ENCODE assay signal across 8 mouse cellular contexts in genomic region chr1:60096572-60097276, GRCm38 (mm10). TPM values are rescaled to one million over a fixed set of nuclear protein-coding genes. Genes with fewer than 3 reads are reported as not detected.
DNase-seq lines count a peak whose midpoint lies in the region; ATAC-seq and TF ChIP-seq lines count a peak whose summit lies in the region.

No protein-coding gene starts in this region.

- H3K27me3 ChIP-seq in kidney, postnatal 0 days (ENCODE audit: insufficient read depth, low read length) = no peaks in the 10 kb centered on the region
- H3K27me3 ChIP-seq in MEL (ENCODE audit: control insufficient read depth in 1 of 2, insufficient read depth in 2 of 2, low read length in 2 of 2) = no peaks in the 10 kb centered on the region
- H3K27me3 ChIP-seq in intestine, embryonic 14.5 days (replicated peaks; ENCODE audit: control insufficient read depth, insufficient read depth, low read length) = no peaks in the 10 kb centered on the region

- peak in 1 of 2 experiments; percentile 35; a peak in 1 of 4 replicates for TF ChIP-seq POLR2A in MEL (IDR thresholded peaks at IDR 0.05; ENCODE audit: control insufficient read depth in 1 of 2, insufficient read depth in 1 of 2, low read depth in 1 of 2, low read length in 2 of 2, poor library complexity in 1 of 2)

- H3K4me1 ChIP-seq in kidney, postnatal 0 days (replicated peaks; ENCODE audit: insufficient read depth, low read length) = no peaks in the 10 kb centered on the region
- peaks cover 2 to 8% of the 10 kb centered on the region in 2 experiments; a peak in 2 of 4 replicates for H3K4me1 ChIP-seq in MEL (ENCODE audit: control insufficient read depth in 1 of 2, insufficient read depth in 2 of 2, low read length in 2 of 2)
- peaks cover 7% of the 10 kb centered on the region; the same call in 1 of the 2 replicates for H3K4me1 ChIP-seq in intestine, embryonic 14.5 days (replicated peaks; ENCODE audit: control insufficient read depth, insufficient read depth, low read length)

- no peak; the same call in 1 of the 2 replicates for TF ChIP-seq RAD21 in MEL (IDR thresholded peaks at IDR 0.05; ENCODE audit: low read depth, low read length)

- no peak for ATAC-seq in kidney, postnatal 0 days (replicated peaks; ENCODE audit: low FRiP score, low read depth)
- no peak for ATAC-seq in intestine, embryonic 14.5 days (replicated peaks; ENCODE audit: low FRiP score, low TSS enrichment, low read depth)

- H3K79me2 ChIP-seq in MEL (ENCODE audit: control insufficient read depth, insufficient read depth, low read length, poor library complexity) = peaks cover 30% of the 10 kb centered on the region

- peak overlapping the region; percentile 94 for H3K4me3 ChIP-seq in kidney, postnatal 0 days (replicated peaks; ENCODE audit: low read depth, low read length)
- peak overlapping the region; percentile 66 to 92 for H3K4me3 ChIP-seq in MEL (ENCODE audit: control insufficient read depth in 1 of 2, insufficient read depth in 1 of 2, low read depth in 2 of 2, low read length in 2 of 2)
- peak overlapping the region; percentile 90 for H3K4me3 ChIP-seq in intestine, embryonic 14.5 days (ENCODE audit: low read depth, low read length)

- 4% methylated on average over 13 of the region's 13 CpGs for WGBS in kidney, postnatal 0 days
- 8% methylated on average over 13 of the region's 13 CpGs for WGBS in intestine, embryonic 14.5 days

- no peaks in the 10 kb centered on the region for H3K9me3 ChIP-seq in kidney, postnatal 0 days (replicated peaks; ENCODE audit: low read length)
- no peaks in the 10 kb centered on the region for H3K9me3 ChIP-seq in MEL (replicated peaks; ENCODE audit: insufficient read depth, low read length)
- no peaks in the 10 kb centered on the region for H3K9me3 ChIP-seq in intestine, embryonic 14.5 days (ENCODE audit: control insufficient read depth, low read length)

- no peak for TF ChIP-seq CTCF in kidney, postnatal 0 days (IDR thresholded peaks at IDR 0.05; ENCODE audit: low read depth)
- TF ChIP-seq CTCF in MEL (IDR thresholded peaks at IDR 0.05 in 2 of 3, conservative IDR thresholded peaks at IDR 0.05 in 1 of 3; ENCODE audit: control insufficient read depth in 1 of 3, insufficient read depth in 1 of 3, low read depth in 2 of 3, low read length in 3 of 3, poor library complexity in 1 of 3, severe bottlenecking in 1 of 3) = no peak

- intact Hi-C loops in left cerebral cortex, postnatal 36 days (cut with DNase I) = no loop called here

- peak overlapping the region; percentile 96 for H3K9ac ChIP-seq in kidney, postnatal 0 days (ENCODE audit: low read depth, low read length)
- peak overlapping the region; percentile 93 for H3K9ac ChIP-seq in MEL (ENCODE audit: control insufficient read depth, low read depth, low read length, poor library complexity, severe bottlenecking)
- H3K9ac ChIP-seq in intestine, embryonic 14.5 days (ENCODE audit: low read length) = peak overlapping the region; percentile 91

- H3K4me2 ChIP-seq in kidney, postnatal 0 days (ENCODE audit: low read length) = peak overlapping the region; percentile 85
- H3K4me2 ChIP-seq in intestine, embryonic 14.5 days (ENCODE audit: low read length) = peak overlapping the region; percentile 84

- DNase-seq in kidney, postnatal 0 days (ENCODE audit: low spot score) = peak; percentile 24
- no peak for DNase-seq in kidney, postnatal 25 days
- peak; percentile 88 for DNase-seq in MEL (ENCODE audit: low read depth, low spot score)
- DNase-seq in embryo, embryonic 9.5 days (ENCODE audit: extremely low spot score) = peak; percentile 10
- peak; percentile 50 for DNase-seq in intestine, embryonic 14.5 days (ENCODE audit: low spot score)
- DNase-seq in naive thymus-derived CD4-positive, alpha-beta T cell, adult 2 months (ENCODE audit: low read depth) = peak; percentile 26
- DNase-seq in urinary bladder, postnatal 36 days (ENCODE audit: low spot score in 2 of 2) = no peak
- DNase-seq in left cerebral cortex, postnatal 36 days (ENCODE audit: low spot score in 2 of 2) = no peak

- H3K36me3 ChIP-seq in kidney, postnatal 0 days (ENCODE audit: insufficient read depth, low read length) = peaks cover 6% of the 10 kb centered on the region; the same call in 1 of the 2 replicates
- H3K36me3 ChIP-seq in MEL (ENCODE audit: control insufficient read depth in 1 of 2, insufficient read depth in 2 of 2, low read length in 2 of 2) = peaks cover 21% of the 10 kb centered on the region in 2 experiments
- H3K36me3 ChIP-seq in intestine, embryonic 14.5 days (ENCODE audit: control insufficient read depth, insufficient read depth, low read length) = peaks cover 22% of the 10 kb centered on the region

- no peak overlapping the region for H3K27ac ChIP-seq in kidney, postnatal 0 days
- H3K27ac ChIP-seq in MEL (ENCODE audit: control insufficient read depth, low read depth, low read length) = peak overlapping the region; percentile 98
- no peak overlapping the region for H3K27ac ChIP-seq in intestine, embryonic 14.5 days (ENCODE audit: low read depth)

- TF ChIP-seq EP300 in MEL (IDR thresholded peaks at IDR 0.05; ENCODE audit: low read depth in 1 of 2, low read length in 2 of 2) = peak; percentile 8 to 30; a peak in 1 of 4 replicates

TF ChIP-seq in MEL, 35 proteins besides CTCF, POLR2A, EP300 and RAD21:
- TF ChIP-seq POLR2AphosphoS2 (IDR thresholded peaks at IDR 0.05; ENCODE audit: low read length) = 0 out of 2 replicates have a peak, but pooled peaks have one; percentile 34
- TF ChIP-seq BHLHE40 (IDR thresholded peaks at IDR 0.05; ENCODE audit: borderline replicate concordance, low read depth, low read length) = no peak
- peak; percentile 33; the same call in 1 of the 2 replicates for TF ChIP-seq MAX (IDR thresholded peaks at IDR 0.05; ENCODE audit: low read length)
- TF ChIP-seq MXI1 (IDR thresholded peaks at IDR 0.05; ENCODE audit: low read depth, low read length) = no peak; the same call in none of the 2 replicates
- no peak for TF ChIP-seq E2F4 (IDR thresholded peaks at IDR 0.05; ENCODE audit: borderline replicate concordance, low read depth, low read length)
- 0 out of 2 replicates have a peak, but pooled peaks have one; percentile 16 for TF ChIP-seq ZKSCAN1 (IDR thresholded peaks at IDR 0.05; ENCODE audit: low read depth, low read length)
- TF ChIP-seq USF1 (IDR thresholded peaks at IDR 0.05; ENCODE audit: low read depth, low read length) = peak; percentile 44; the same call in 1 of the 2 replicates
- TF ChIP-seq SIN3A (IDR thresholded peaks at IDR 0.05; ENCODE audit: low read length) = peak; percentile 89
- TF ChIP-seq GATA1 (IDR thresholded peaks at IDR 0.05; ENCODE audit: low read depth, low read length) = peak; percentile 15; the same call in 1 of the 2 replicates
- TF ChIP-seq ELF1 (IDR thresholded peaks at IDR 0.05; ENCODE audit: low read depth, low read length) = peak; percentile 47; the same call in 1 of the 2 replicates
- TF ChIP-seq TBP (IDR thresholded peaks at IDR 0.05; ENCODE audit: low read depth, low read length) = peak; percentile 26; the same call in 1 of the 2 replicates
- peak; percentile 40 for TF ChIP-seq TCF12 (IDR thresholded peaks at IDR 0.05; ENCODE audit: low read depth, low read length)
- TF ChIP-seq MEF2A (IDR thresholded peaks at IDR 0.05; ENCODE audit: extremely low read depth, insufficient replicate concordance, low read depth, low read length, poor library complexity, severe bottlenecking) = no peak
- TF ChIP-seq CHD1 (IDR thresholded peaks at IDR 0.05; ENCODE audit: low read depth, low read length) = no peak; the same call in 1 of the 2 replicates
- TF ChIP-seq NRF1 (IDR thresholded peaks at IDR 0.05; ENCODE audit: insufficient read depth, low read depth, low read length, poor library complexity, severe bottlenecking) = no peak
- TF ChIP-seq MAZ (IDR thresholded peaks at IDR 0.05; ENCODE audit: low read depth, low read length) = peak; percentile 75
- no peak; the same call in 1 of the 2 replicates for TF ChIP-seq MYC (IDR thresholded peaks at IDR 0.05; ENCODE audit: low read depth, low read length)
- peak; percentile 75 for TF ChIP-seq HCFC1 (IDR thresholded peaks at IDR 0.05; ENCODE audit: low read depth, low read length)
- TF ChIP-seq MYB (IDR thresholded peaks at IDR 0.05; ENCODE audit: low read depth, low read length) = peak; percentile 74; the same call in 1 of the 2 replicates
- no peak; the same call in 1 of the 2 replicates for TF ChIP-seq NELFE (IDR thresholded peaks at IDR 0.05; ENCODE audit: low read depth, low read length)
- peak; percentile 20; the same call in 1 of the 2 replicates for TF ChIP-seq RCOR1 (IDR thresholded peaks at IDR 0.05; ENCODE audit: low read depth, low read length)
- no peak for TF ChIP-seq ZC3H11A (IDR thresholded peaks at IDR 0.05; ENCODE audit: low read depth, low read length)
- peak; percentile 57 for TF ChIP-seq ETS1 (IDR thresholded peaks at IDR 0.05; ENCODE audit: low read depth, low read length)
- peak; percentile 24; the same call in 1 of the 2 replicates for TF ChIP-seq CHD2 (IDR thresholded peaks at IDR 0.05; ENCODE audit: low read length)
TF ChIP-seq in MEL: peak in this region for 15.

RNA-seq across cellular contexts. Expression of gene Carf, which starts 1.3 kb away (rescaled TPM):
- 4.6 and 4.9 TPM in 2 replicates for polyA plus RNA-seq in kidney, postnatal 0 days (2015; fragmentation: Nextera tagmentation; extraction: Ambion mirVana)
- total RNA-seq in MEL (2012; rRNA removed) = 3.7 and 3.9 TPM in 2 replicates
- 1 to 10 TPM in 1 of 2 experiments, not detected in 1; 6.1 TPM for polyA plus RNA-seq in MEL (2012; ENCODE audit: insufficient read depth in 1 of 2, insufficient read length in 2 of 2, low read depth in 1 of 2, low replicate concordance in 2 of 2, missing spikeins in 1 of 2)
- 6.7 and 7.7 TPM in 2 replicates for polyA plus RNA-seq in intestine, embryonic 14.5 days (2014; fragmentation: Nextera tagmentation; extraction: Ambion mirVana)
- 10 to 100 TPM; 25.8 to 26.3 TPM for total RNA-seq in left cerebral cortex, postnatal 36 days (2021)

RNA-seq across cellular contexts. Expression of gene Wdr12, which starts 1.7 kb away (rescaled TPM):
- 44.9 and 47.9 TPM in 2 replicates for polyA plus RNA-seq in kidney, postnatal 0 days (2015; fragmentation: Nextera tagmentation; extraction: Ambion mirVana)
- 94.4 and 99.1 TPM in 2 replicates for total RNA-seq in MEL (2012; rRNA removed)
- 100 to 1,000 TPM in 1 of 2 experiments, 10 to 100 TPM in 1; 82.7 to 420 TPM for polyA plus RNA-seq in MEL (2012; ENCODE audit: insufficient read depth in 1 of 2, insufficient read length in 2 of 2, low read depth in 1 of 2, low replicate concordance in 2 of 2, missing spikeins in 1 of 2)
- polyA plus RNA-seq in intestine, embryonic 14.5 days (2014; fragmentation: Nextera tagmentation; extraction: Ambion mirVana) = 51.8 and 60.2 TPM in 2 replicates
- total RNA-seq in left cerebral cortex, postnatal 36 days (2021) = 10 to 100 TPM; 26.0 to 34.2 TPM

RNA-seq across cellular contexts. Expression of gene Ica1l, which starts 53.7 kb away (rescaled TPM):
- polyA plus RNA-seq in kidney, postnatal 0 days (2015; fragmentation: Nextera tagmentation; extraction: Ambion mirVana) = 1.4 and 1.7 TPM in 2 replicates
- total RNA-seq in MEL (2012; rRNA removed) = 4.9 and 6.1 TPM in 2 replicates
- polyA plus RNA-seq in MEL (2012; ENCODE audit: insufficient read depth in 1 of 2, insufficient read length in 2 of 2, low read depth in 1 of 2, low replicate concordance in 2 of 2, missing spikeins in 1 of 2) = 1 to 10 TPM in 1 of 2 experiments, not detected in 1; 6.2 TPM
- 0.80 and 1.9 TPM in 2 replicates for polyA plus RNA-seq in intestine, embryonic 14.5 days (2014; fragmentation: Nextera tagmentation; extraction: Ambion mirVana)
- 10 to 100 TPM; 37.0 to 38.6 TPM for total RNA-seq in left cerebral cortex, postnatal 36 days (2021)

Comparison
In these comparisons a context has a peak if more than half of its experiments do, and no peak if none do; other contexts are left out.
1. DNase-seq: peak in kidney, postnatal 0 days (single experiment), MEL (single experiment), embryo, embryonic 9.5 days (single experiment), intestine, embryonic 14.5 days (single experiment) and naive thymus-derived CD4-positive, alpha-beta T cell, adult 2 months (single experiment); none in kidney, postnatal 25 days (0 of 2), urinary bladder, postnatal 36 days (0 of 2) and left cerebral cortex, postnatal 36 days (0 of 2).
2. Peak in every context shown above with its lines, with median percentiles within 50 percentile points of each other: H3K4me3 ChIP-seq and H3K9ac ChIP-seq.